Mouse (Mus musculus) heart, adult 2 months (tissue): ENCODE measurements around the gene Map4k5. TPM values are rescaled to one million over a fixed set of nuclear protein-coding genes. Genes with fewer than 3 reads are reported as not detected.

ENCODE experiments used
- DNase-seq, 2 experiments: peaks; one replicate each; pipeline ENCODE4 v3.0.0; 2021
- H3K27ac ChIP-seq: fragments of 200-600 bp; 2 replicates; pipeline ENCODE4 v1.8.1; 2022
- H3K27me3 ChIP-seq: fragments of 200-500 bp; 2 replicates; pipeline ENCODE4 v1.6.1; 2012; ENCODE audit warnings: mild to moderate bottlenecking, low read length, inconsistent platforms, mixed read lengths; ENCODE audit not compliant: control insufficient read depth, insufficient read depth
- H3K36me3 ChIP-seq: fragments of 200-500 bp; 2 replicates; pipeline ENCODE4 v1.6.1; 2012; ENCODE audit warnings: low read length, inconsistent platforms; ENCODE audit not compliant: control insufficient read depth, insufficient read depth
- H3K4me1 ChIP-seq: fragments of 200-500 bp; 2 replicates; pipeline ENCODE4 v1.6.1; 2011; ENCODE audit warnings: low read length; ENCODE audit not compliant: control insufficient read depth, insufficient read depth
- H3K4me3 ChIP-seq: fragments of 200-600 bp; 2 replicates; pipeline ENCODE4 v1.8.1; 2022
- H3K79me2 ChIP-seq: fragments of 200-500 bp; replicated peaks from 2 replicates; pipeline ENCODE4 v1.6.1; 2012; ENCODE audit warnings: mild to moderate bottlenecking, inconsistent platforms, low read length, moderate library complexity, mixed read lengths; ENCODE audit not compliant: control insufficient read depth, insufficient read depth
- H3K9ac ChIP-seq: fragments of 200-500 bp; 2 replicates; pipeline ENCODE4 v1.6.1; 2012; ENCODE audit warnings: low read depth, mild to moderate bottlenecking, control low read depth, inconsistent platforms, low read length, mixed read lengths
- CTCF ChIP-seq: fragments of 200-600 bp; IDR thresholded peaks from 2 replicates; pipeline ENCODE4 v1.8.1; 2022; ENCODE audit warnings: antibody characterized with exemption, mild to moderate bottlenecking, moderate library complexity
- EP300 ChIP-seq: fragments of 200-500 bp; IDR thresholded peaks from 2 replicates; pipeline ENCODE4 v1.6.1; 2011; ENCODE audit warnings: low read depth, low read length, control low read depth; ENCODE audit not compliant: insufficient read depth
- POLR2A ChIP-seq: fragments of 200-500 bp; IDR thresholded peaks from 2 replicates; pipeline ENCODE4 v1.6.1; 2011; ENCODE audit warnings: mild to moderate bottlenecking, low read depth, low read length, control low read depth; ENCODE audit not compliant: insufficient read depth
- WGBS: fragments of 180-500 bp; shearing (Covaris S2); methylation state at CpG from one replicate; pipeline ENCODE4 v1.1.7; 2018; 5-methylcytosine and 5-hydroxymethylcytosine counted together
- intact Hi-C: fragments of 180-260 bp; cut with DNase I; formaldehyde crosslinking; loops from one replicate; pipeline ENCODE4 v1.15.1; 2025
- polyA plus RNA-seq: library from polyadenylated mRNA; depleted of rRNA; stranded (reverse); fragments of >200 nt; gene quantifications from 2 replicates; pipeline ENCODE4 v1.2.3, GENCODE M21; 2012
- total RNA-seq, 2 experiments: library from RNA; stranded (reverse); gene quantifications; 2 replicates each; pipeline ENCODE4 v1.2.3; 2021

The Map4k5 gene
- total and polyA plus RNA-seq, 3 experiments, result 5.6 to 21.7 (median 20.0) TPM

DNA sequence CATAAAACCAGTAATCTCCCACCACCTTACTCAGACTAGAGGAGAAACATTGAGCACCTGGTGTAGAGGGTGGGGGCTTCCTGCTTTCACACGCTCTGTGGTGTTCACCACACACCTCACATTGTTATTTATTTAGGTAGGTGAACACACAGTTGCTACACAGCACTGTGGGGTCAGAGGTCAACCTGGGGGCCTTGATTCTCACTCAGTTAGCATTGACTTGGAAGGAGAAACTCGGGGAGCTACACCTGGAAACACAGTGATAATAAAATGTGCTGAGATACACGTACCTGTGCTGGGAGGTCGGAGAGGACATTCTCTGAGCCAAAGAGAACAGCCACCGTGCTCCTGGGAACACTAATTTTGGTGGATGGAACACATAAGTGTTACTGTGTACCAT, 104.6 kb downstream of the Map4k5 start:
- intact Hi-C loops, result no loop called here
- Histone ChIP-seq H3K27ac (no peak overlapping the region), H3K9ac (no peak overlapping the region), H3K4me3 (no peak overlapping the region), H3K36me3 (no peaks in the 10 kb centered on the region), H3K27me3 (no peaks in the 10 kb centered on the region), H3K79me2 (no peaks in the 10 kb centered on the region), H3K4me1 (no peaks in the 10 kb centered on the region)
- TF ChIP-seq POLR2A (no peak), EP300 (no peak), CTCF (no peak)
- no peak for DNase-seq
- WGBS, result 89% methylated on average over 5 of the region's 5 CpGs

DNA sequence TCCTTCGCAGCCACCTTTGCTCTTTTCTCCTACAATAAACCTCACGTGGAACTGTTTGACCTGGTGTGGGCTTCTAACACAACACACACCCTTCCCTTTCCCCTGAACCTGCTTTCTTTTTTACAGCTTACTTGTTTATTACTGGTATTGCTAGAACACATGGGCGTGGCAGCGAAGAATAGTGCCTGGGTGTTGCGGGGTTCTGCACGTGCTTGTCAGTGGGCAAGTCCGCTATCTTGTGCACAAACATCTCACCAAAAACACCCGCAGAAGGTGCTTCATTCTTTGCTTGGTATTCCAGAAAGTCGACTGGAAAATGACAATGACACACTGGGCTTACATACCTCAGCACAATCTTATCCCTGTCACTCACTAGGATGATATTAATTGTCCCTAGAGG, 107.5 kb downstream of the Map4k5 start:
- 82% methylated on average over 9 of the region's 9 CpGs for WGBS
- Histone ChIP-seq H3K4me3 (no peak overlapping the region), H3K36me3 (no peaks in the 10 kb centered on the region)

DNA sequence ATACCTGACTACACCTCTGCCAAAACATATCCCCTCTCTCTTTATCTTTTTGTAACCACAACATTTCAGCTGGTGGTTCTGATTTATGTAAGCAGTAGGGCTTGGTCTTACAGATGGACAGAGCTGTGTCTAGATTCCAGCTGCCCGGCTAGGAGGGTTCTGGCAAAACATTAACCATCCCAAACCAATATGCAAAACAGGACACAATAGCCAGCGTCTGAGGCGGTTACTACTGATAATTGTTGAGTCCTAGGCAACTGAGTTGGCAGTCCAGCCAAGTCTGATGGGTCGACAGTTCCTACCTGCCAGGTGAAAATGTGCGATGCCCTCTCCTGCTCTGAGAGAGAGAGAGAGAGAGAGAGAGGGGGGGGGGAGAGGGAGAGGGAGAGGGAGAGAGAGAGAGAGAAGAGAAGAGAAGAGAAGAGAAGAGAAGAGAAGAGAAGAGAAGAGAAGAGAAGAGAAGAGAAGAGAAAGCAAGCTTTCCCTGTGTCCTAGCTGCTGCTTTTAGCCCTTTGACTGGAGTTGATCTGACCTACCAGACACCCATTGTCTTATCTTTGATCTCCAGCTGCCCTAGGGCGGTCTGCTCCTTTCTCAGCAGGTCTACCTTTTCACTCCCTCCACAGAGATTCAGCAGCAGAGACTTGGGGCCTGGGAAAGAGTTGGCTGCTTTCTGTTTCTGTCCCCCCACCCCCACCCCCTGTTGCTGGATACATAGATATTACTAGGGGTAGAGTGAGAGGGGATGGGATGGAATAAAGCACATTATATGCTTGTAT, 109.6 kb downstream of the Map4k5 start:
- no peak for DNase-seq
- WGBS, result 78% methylated on average over 6 of the region's 6 CpGs
- Histone ChIP-seq H3K4me1 (no peaks in the 10 kb centered on the region), H3K36me3 (no peaks in the 10 kb centered on the region), H3K27ac (no peak overlapping the region), H3K27me3 (no peaks in the 10 kb centered on the region), H3K9ac (no peak overlapping the region), H3K79me2 (no peaks in the 10 kb centered on the region), H3K4me3 (no peak overlapping the region)
- TF ChIP-seq CTCF, result no peak
- no peak for TF ChIP-seq EP300
- no peak for TF ChIP-seq POLR2A
- intact Hi-C loops, result no loop called here

More for the DNA sequence above, 107.5 kb downstream of the Map4k5 start:
- Histone ChIP-seq H3K9ac (no peak overlapping the region), H3K4me1 (no peaks in the 10 kb centered on the region), H3K27ac (no peak overlapping the region), H3K79me2 (no peaks in the 10 kb centered on the region), H3K27me3 (no peaks in the 10 kb centered on the region)
- intact Hi-C loops, result no loop called here
- no peak for TF ChIP-seq CTCF
- TF ChIP-seq EP300, result no peak
- no peak for TF ChIP-seq POLR2A
- DNase-seq, result no peak

DNA sequence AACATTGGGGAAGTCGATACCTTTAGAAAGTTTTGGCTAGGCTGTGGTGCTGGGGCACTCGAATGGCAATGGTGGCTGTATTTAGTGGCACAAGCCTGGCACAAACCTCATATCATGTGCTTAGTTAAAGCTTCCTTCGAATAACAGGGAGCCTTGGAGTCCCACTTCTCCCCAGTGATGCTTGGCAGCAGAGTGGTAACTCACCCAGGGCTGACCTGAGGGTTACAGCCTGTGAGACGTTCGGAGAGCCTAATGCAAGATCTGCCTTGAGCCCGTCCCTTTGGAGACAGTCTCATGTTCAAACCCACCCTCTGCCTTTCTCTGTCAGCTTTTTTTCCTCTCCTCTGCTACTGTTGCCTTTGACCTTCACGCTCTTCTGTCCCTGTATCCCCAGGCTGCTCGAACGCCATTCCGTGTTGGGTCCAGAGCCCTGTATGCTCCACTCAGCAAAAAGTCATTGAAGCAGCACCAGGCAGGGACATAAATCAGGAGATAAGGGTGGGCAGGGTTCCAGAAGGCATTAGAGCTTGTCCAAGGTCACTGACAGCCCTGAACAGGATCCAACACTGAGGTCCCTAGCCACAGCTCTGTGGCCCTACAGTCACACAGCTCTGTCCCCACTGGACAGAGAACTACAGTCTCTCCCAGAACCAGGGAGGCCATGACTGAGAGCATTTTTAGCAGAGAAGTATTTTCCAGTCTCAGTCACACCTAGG, 110.9 kb downstream of the Map4k5 start:
- Histone ChIP-seq H3K4me3 (no peak overlapping the region), H3K79me2 (no peaks in the 10 kb centered on the region), H3K27ac (no peak overlapping the region), H3K4me1 (no peaks in the 10 kb centered on the region), H3K36me3 (no peaks in the 10 kb centered on the region), H3K27me3 (no peaks in the 10 kb centered on the region), H3K9ac (no peak overlapping the region)
- intact Hi-C loops, result no loop called here
- 64% methylated on average over 10 of the region's 10 CpGs for WGBS
- no peak for DNase-seq
- TF ChIP-seq CTCF, result no peak
- no peak for TF ChIP-seq POLR2A
- TF ChIP-seq EP300, result no peak

DNA sequence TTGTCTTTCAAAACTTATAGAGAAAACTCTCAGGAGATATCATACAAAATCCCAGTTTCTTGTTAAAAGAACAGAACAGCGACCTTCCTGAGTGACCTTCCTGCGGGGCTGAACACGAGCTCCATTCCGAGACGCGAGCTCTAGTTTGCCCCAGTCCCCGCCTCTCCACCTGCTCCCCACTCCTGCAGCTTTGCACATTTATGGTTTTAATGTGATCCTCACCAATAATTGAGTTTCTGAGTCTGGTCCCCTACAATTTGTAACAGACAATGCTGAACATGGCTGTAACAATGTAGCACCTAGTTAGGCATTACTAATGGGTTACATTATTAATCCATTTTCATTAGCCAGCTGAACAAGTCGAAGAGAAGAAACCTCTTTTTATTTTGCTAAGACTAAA, 111.5 kb downstream of the Map4k5 start:
- TF ChIP-seq POLR2A, result no peak
- H3K36me3 ChIP-seq, result no peaks in the 10 kb centered on the region
- H3K79me2 ChIP-seq, result no peaks in the 10 kb centered on the region
- no peaks in the 10 kb centered on the region for H3K27me3 ChIP-seq
- 88% methylated on average over 8 of the region's 8 CpGs for WGBS
- H3K4me1 ChIP-seq, result peaks cover 2% of the 10 kb centered on the region; the same call in 1 of the 2 replicates
- H3K4me3 ChIP-seq, result no peak overlapping the region
- H3K9ac ChIP-seq, result no peak overlapping the region
- intact Hi-C loops, result no loop called here
- DNase-seq, result no peak
- no peak overlapping the region for H3K27ac ChIP-seq

DNA sequence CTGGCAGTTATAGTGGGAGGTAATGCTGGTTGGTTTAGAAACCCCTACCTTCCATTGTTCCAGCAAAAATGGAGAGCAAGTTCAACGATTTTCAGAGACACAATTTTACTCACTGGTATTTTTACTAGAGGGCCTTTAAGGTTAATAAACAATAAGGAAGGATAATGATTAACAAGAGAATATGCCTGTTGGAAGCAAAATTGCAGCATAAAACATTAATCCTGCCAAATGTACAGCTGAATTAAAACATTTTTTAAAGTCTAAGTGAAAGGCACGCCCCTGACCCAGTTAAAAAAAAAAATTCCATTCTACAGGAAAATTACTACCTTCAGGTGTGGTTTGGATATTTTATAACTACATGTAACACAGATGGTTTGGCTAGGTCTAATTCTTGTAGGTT, 115.0 kb downstream of the Map4k5 start:
- H3K27ac ChIP-seq, result no peak overlapping the region
- peaks cover 2% of the 10 kb centered on the region; the same call in 1 of the 2 replicates for H3K4me1 ChIP-seq
- no peak for TF ChIP-seq POLR2A
- no peak for TF ChIP-seq EP300
- TF ChIP-seq CTCF, result no peak
- no peak overlapping the region for H3K9ac ChIP-seq
- no peaks in the 10 kb centered on the region for H3K27me3 ChIP-seq
- intact Hi-C loops, result no loop called here
- no peak for DNase-seq
- no peaks in the 10 kb centered on the region for H3K79me2 ChIP-seq
- WGBS, result 77% methylated on average over 2 of the region's 2 CpGs
- no peaks in the 10 kb centered on the region for H3K36me3 ChIP-seq
- H3K4me3 ChIP-seq, result no peak overlapping the region
